Mouse (Mus musculus): ENCODE measurements at regions not wholly inside any gene's neighbourhood (a gene's known extent, or its start where the extent isn't known, plus 50 kb on each side); places are given as distances from the start of the nearest gene placed in this dataset.
A peak's percentile ranks its signal among the peaks of the same experiment; 100 is the strongest.
"Not testable (repeated sequence)": the region's sequence is repeated elsewhere in the genome, so short reads cannot be mapped to it uniquely, and the experiment has no call there.

GRCm38 (mm10) chr17:85857705-85858472, 169.8 kb upstream of the Six2 start:
- intact Hi-C loops (cut with DNase I), result no loop called here
- peak; percentile 45 to 46 for DNase-seq (ENCODE audit: low spot score in 2 of 2)

GRCm38 (mm10) chr17:85856894-85857293, 168.8 kb upstream of the Six2 start:
- intact Hi-C loops (cut with DNase I); DNase-seq (ENCODE audit: low spot score in 2 of 2): not testable (repeated sequence)

- no peak for DNase-seq (ENCODE audit: low spot score in 2 of 2)
- intact Hi-C loops (cut with DNase I), result no loop called here
Measured at GRCm38 (mm10) chr17:85853156-85853555, 165.1 kb upstream of the Six2 start.

GRCm38 (mm10) chr17:85848526-85848925, 160.5 kb upstream of the Six2 start:
- intact Hi-C loops (cut with DNase I), result no loop called here
- no peak for DNase-seq (ENCODE audit: low spot score in 2 of 2)

GRCm38 (mm10) chr17:85847756-85848155, 159.7 kb upstream of the Six2 start:
- DNase-seq (ENCODE audit: low spot score in 2 of 2), result no peak
- intact Hi-C loops (cut with DNase I), result no loop called here

- intact Hi-C loops (cut with DNase I), result no loop called here
- DNase-seq (ENCODE audit: low spot score in 2 of 2), result no peak
Measured at GRCm38 (mm10) chr17:85845059-85845458, 157.0 kb upstream of the Six2 start.

DNA sequence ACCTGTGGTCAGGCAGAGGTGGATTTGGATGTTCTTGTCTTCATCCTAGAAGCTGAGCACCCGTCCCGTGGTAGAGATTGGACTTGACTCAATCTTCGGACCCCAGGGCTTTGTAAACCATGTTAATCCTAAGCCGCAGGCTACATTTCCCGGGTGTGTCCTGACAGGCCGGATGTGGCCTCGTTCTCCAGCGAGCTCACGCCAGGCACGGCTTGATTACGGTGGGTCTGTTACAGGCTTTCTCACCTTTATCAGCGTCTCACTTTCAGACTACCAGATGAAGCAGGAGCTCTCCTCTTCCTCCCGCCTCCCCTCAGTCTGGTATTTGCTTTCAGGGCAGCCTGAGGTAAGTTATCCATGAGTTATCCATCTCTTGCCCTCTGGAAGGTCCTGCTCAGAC, 156.4 kb upstream of the Six2 start:
- no peak for DNase-seq (ENCODE audit: low spot score in 2 of 2)
- intact Hi-C loops (cut with DNase I), result no loop called here

- no peak for DNase-seq (ENCODE audit: low spot score in 2 of 2)
- intact Hi-C loops (cut with DNase I), result no loop called here
Measured at GRCm38 (mm10) chr17:85823036-85823435, 135.0 kb upstream of the Six2 start.

- intact Hi-C loops (cut with DNase I), result no loop called here
- no peak for DNase-seq (ENCODE audit: low spot score in 2 of 2)
Measured at GRCm38 (mm10) chr17:85821861-85822260, 133.8 kb upstream of the Six2 start.

- DNase-seq (ENCODE audit: low spot score in 2 of 2), result no peak
- intact Hi-C loops (cut with DNase I), result no loop called here
Measured at GRCm38 (mm10) chr17:85818098-85818855, 130.2 kb upstream of the Six2 start.

DNA sequence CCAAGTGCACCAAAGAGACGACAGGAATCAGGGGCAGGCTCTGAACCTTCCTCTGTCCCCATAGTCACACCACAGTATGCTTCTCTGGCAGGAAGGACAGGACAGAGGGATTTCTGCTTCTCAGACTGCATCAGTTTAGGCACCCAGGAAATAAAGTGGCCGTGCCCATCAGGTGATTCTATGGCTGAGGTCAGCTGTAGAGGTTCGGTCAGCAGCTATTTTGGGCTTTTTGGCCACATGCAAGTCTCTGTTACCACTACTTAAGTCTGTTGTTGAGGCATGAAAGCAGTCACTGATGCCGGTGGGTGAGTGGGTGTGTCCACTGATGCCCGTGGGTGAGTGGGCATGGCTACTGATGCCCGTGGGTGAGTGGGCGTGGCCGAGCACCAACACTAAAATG, 128.4 kb upstream of the Six2 start:
- no peak for DNase-seq (ENCODE audit: low spot score in 2 of 2)
- intact Hi-C loops (cut with DNase I), result no loop called here

DNA sequence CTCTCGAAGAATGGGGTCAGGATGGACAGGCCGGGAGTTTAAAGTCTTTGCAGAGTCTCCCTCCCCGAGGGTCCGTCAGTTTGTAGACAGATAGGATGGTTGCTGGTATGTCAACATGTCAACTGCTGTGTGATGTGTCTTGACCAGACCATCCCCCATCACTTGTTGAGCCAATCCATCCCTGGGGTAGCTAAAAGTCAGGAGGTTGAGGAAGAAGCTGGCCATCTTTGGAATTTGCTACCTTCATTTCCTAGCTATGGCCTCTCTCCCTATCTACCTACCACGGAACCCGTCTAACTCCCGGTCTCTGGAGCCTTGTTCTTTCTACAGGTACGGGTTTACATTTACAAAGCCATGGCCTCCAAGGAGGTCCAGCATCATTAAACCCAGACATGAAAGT, 128.0 kb upstream of the Six2 start:
- DNase-seq (ENCODE audit: low spot score in 2 of 2), result no peak
- intact Hi-C loops (cut with DNase I), result no loop called here

GRCm38 (mm10) chr17:85808580-85808979, 120.5 kb upstream of the Six2 start:
- intact Hi-C loops (cut with DNase I), result no loop called here
- no peak for DNase-seq (ENCODE audit: low spot score in 2 of 2)

DNA sequence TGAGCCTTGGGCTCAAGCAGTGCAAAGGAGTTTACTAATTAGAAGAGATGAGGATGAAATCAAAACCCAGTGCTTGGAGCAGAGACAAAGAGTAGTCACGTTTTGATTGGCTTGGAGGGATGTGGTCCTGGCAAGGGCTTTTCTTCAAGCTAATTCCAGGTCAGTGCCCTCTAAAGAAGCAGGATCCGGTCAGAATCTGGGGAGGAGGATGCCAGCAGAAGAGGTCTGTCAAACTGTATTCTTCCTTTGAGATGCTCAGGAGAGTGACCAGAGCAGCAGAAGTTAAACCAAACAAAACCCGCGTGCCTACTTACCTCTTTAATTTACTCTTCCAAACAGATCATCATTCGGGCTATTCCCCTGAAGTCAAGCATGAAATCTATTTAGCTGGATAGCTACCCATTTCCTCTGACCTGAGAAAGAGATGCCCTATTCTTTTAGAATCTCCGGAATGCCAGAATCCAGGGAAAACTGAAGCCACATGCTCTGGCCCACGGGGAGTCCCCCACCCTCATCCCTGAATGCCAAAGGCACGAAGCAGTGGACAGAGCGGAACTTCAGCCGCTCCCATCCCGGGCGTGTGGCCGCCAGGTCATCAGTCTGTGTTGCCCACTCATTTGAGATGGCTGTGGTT, 117.8 kb upstream of the Six2 start:
- intact Hi-C loops (cut with DNase I), result no loop called here

GRCm38 (mm10) chr17:85804631-85805030, 116.6 kb upstream of the Six2 start:
- DNase-seq (ENCODE audit: low spot score in 2 of 2), result no peak
- intact Hi-C loops (cut with DNase I), result no loop called here

More for the DNA sequence above, 117.8 kb upstream of the Six2 start:
- no peak for DNase-seq (ENCODE audit: low spot score in 2 of 2)

DNA sequence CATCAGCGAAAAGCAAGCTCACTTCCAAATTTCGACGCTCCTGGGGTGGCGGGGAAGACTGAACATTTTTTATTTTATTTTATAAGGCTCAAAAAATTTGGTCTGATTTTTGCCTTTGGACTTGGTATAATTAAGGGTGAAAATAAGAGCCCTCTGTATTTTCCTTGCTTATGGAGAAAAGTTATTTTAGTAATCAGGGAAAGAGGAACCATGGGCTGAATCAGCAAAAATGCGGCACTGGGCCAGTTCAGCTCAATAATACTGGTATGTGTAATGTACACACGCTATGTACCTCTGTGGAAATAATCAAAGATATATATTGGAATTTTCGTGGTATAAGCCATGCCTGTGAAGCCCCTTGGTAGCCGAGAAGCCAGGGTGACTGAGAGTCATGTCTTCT, 113.7 kb upstream of the Six2 start:
- intact Hi-C loops (cut with DNase I), result no loop called here
- no peak for DNase-seq (ENCODE audit: low spot score in 2 of 2)

DNA sequence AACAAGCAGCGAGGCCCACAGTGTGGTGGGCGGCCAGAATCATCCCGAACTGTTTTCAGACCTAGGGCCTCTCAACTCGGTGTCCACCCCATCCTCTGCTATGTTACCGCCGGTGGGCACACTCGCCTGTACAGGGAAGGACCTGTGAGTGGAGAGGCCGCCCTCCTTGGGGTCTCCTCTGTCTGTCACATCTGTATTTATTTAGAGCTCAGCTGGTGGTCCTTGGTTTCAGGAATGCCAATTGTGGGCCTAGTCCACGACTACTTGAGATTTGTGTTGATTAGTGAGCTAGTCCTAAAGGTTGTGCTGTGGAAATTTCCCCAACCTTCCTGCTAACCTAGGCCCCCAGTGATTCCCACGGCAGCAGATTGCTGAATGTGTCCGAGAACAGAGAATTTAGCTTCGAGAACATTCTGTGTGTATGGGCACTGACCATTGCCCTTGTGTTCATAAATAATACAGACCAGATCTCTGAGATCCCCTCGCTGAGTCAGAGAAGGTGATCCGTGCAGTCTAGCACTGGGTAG, 113.1 kb upstream of the Six2 start:
- DNase-seq (ENCODE audit: low spot score in 2 of 2), result no peak
- intact Hi-C loops (cut with DNase I), result no loop called here

GRCm38 (mm10) chr17:85800357-85801078, 112.4 kb upstream of the Six2 start:
- DNase-seq (ENCODE audit: low spot score in 2 of 2), result no peak
- intact Hi-C loops (cut with DNase I), result no loop called here

DNA sequence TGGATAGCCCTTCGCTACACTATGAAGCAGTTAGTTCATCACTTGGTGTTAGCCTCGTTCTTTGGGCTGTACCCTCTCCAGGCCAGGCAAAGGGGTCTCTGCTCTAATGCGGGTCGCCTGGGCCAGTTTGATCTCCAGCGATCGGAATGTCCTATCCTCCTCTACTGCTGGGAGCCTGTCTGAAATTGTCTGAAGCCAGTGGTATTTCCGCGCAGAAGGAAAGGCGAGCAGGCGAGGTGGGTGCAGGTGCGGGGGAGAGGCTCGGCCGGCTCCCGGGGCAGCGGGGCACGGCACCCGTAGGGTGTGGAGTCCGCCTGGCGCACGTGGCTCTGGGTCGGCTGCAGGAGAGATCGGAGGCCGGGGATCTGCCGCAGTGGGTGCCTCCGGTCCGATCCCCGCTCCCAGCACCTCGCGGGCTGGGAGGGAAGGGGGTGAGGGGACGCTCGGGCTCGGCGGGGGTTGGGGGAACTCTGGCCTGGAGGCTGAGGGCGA, 111.8 kb upstream of the Six2 start:
- DNase-seq (ENCODE audit: low spot score in 2 of 2), result no peak

More for the DNA sequence above, 111.8 kb upstream of the Six2 start:
- intact Hi-C loops (cut with DNase I), result loop anchor here (2.0 to 5.0 kb wide), 4 partner anchors 107 to 313 kb away; no protein-coding TSS in a partner anchor

Measured in left cerebral cortex, postnatal 25 days (tissue).